Mouse (Mus musculus) adrenal gland, adult 8-10 months (tissue): ENCODE data around the gene Ppm1e. TPM values are rescaled to one million over a fixed set of nuclear protein-coding genes. Genes with fewer than 3 reads are reported as not detected.

Source experiments
- DNase-seq: peaks from one replicate; pipeline ENCODE4 v3.0.0; 2022
- total RNA-seq, 4 experiments: library from RNA; stranded (reverse); gene quantifications; 2 replicates each; pipeline ENCODE4 v1.2.4; 2022

The Ppm1e gene
- 10 to 100 TPM; 27.4 to 38.8 (median 34.3) TPM for total RNA-seq

- DNase-seq: peak; percentile 68
Observed at GRCm38 (mm10) chr11:87358331-87359261, at the start of gene Ppm1e. Gene Ppm1e (minus strand): TSS chr11:87359023.

- peak; percentile 23 for DNase-seq
Observed at GRCm38 (mm10) chr11:87404876-87405275, 46.1 kb upstream of the Ppm1e start, which contains the start of the genes Rad51c and Tex14. Gene Rad51c (minus strand): TSS chr11:87404954. Gene Tex14 (plus strand): TSS chr11:87405065.

DNA sequence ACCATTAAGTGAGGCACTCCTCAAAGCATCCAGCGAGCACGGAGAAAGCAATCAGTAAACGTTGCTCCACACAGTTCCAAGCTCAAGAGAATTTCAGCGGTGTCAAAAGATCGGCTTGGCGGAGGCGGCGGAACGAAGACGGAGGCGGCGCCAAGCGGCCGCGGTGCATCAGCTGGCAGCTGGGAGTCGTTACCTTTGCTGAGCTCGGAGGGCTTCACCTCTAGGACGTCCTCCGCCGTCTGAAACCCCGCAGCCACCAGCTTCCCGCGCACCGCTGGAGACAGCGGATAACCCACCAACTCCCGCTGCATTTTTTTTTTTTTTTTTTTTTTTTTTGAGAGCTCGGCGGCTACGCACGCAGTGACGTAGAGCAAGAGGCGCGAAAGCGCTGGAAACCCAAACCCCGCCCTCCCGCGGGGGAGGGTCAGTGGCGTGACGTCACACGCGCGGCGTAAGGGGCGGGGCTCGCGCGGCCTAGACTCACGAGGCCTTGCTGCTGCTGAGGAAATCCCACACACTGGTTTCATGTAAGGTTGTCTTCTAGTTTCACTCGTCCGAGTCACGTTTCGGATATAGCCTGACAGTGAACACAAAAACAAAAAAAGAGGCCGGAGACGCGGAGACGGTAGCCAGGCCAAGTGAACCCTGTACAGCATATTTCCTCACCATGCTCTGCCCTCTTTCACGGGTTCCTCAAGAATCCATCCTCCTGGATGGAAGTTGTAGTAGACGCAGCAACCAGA lies 45.5 kb upstream of the Ppm1e start:
- peak; percentile 93 for DNase-seq

- DNase-seq: no peak
Observed at GRCm38 (mm10) chr11:87398402-87398801, 39.6 kb upstream of the Ppm1e start.

- DNase-seq: no peak
Observed at GRCm38 (mm10) chr11:87393855-87394254, 35.0 kb upstream of the Ppm1e start.

GRCm38 (mm10) chr11:87385676-87386075 lies 26.9 kb upstream of the Ppm1e start:
- DNase-seq: no peak

DNA sequence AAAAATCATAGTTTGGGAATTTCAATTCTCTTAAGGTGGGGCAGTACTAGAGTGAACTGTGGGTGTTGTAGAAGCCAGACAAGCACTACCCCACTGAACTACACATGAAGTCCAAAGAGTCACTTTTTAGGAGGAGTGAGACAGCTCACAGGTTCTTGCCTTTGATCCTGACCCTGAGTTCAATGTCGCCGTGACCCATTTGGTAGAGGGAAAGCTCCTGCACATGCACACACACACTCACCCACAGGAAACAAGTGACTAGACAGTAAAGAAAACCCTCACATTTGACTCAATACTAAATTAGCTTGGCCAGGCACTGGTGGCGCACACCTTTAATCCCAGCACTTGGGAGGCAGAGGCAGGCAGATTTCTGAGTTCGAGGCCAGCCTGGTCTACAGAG lies 25.7 kb upstream of the Ppm1e start:
- DNase-seq: peak; percentile 26

DNA sequence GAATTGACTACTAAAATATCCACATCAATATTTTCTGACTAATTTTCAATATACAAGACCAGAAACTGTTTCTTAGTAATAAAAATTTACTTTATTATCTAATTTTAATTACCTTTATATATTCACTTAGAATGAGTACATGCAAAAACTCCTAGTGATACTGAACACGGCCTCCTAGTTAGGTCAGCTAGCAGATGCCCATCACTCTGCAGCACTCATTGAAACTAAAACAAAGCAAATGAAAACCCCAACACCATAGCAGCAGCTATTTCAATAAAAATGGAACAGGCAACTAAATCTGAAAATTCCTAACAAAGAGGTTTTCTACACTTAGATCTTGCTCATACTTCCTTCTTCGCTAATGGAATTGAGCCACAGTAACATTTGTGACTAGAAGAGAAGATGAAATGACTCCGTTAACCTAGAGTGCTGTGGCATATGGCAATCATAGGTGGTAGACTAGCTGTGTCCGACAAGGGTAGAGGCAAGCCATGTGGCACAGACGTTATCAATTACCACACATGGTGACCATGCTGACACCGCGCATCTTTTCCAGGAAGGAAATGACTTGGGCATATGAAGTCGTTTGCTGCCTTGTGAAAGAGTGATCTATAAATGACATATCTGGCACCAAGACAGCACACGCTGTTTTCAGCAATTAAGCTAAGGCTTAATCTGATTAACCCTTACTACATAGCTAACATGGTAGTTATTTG lies 9.2 kb upstream of the Ppm1e start:
- no peak for DNase-seq

DNA sequence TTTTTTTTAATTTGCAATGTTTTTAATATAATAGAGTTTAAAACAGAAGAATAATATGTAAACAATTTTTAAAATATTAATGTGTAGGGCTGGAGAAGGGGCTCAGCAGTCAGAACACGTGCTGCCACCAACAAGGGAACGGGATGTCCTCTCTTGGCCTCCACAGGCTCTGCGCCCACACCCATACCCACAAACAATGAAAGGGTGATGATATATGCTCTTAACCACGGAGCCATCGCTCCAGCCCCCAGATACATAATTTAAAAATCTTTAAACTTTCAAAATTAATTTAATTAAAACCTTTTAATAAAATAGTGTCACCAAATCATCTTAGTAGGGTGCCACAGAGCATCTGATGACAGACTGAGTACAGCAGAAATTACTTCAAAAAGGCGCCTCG lies 8.2 kb upstream of the Ppm1e start:
- DNase-seq: no peak

DNA sequence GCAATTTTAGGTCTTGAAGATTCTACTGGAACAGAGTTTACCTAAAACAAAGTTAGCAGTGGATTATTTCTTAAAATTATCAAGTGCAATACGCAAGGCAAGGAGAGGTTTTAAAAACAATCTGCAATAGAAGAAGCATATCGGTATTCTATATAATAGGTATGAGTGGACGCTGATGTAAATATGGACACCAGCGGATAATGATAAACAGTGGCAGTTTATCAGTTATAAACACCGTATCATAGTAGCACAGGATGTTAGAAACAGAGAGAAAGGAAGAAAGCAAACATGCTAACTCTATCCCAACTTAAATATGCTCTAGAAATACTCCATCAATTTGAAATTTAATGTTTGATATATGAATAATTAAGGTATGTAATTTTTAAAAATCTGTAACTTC lies 6.3 kb upstream of the Ppm1e start:
- DNase-seq: no peak

DNA sequence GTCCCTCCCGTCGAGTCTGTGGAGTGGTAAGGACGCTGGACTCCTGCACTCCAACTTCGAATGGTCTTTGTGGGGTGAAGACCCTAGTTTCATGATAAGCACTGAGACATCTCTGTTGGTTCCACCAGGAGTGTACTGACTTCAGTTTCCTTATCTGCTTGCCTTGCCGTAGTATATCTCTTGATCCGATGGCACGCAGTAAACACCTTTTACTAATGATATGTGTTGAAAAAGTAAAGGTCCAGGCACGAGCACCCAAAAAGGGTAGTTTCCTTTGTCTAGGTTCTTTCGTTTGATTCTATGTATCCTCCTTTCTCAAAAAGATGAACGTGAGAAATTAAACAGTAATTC lies 414 bp upstream of the Ppm1e start:
- no peak for DNase-seq

- DNase-seq: peak; percentile 15
Observed at GRCm38 (mm10) chr11:87357317-87358300, 1.2 kb downstream of the Ppm1e start.

DNA sequence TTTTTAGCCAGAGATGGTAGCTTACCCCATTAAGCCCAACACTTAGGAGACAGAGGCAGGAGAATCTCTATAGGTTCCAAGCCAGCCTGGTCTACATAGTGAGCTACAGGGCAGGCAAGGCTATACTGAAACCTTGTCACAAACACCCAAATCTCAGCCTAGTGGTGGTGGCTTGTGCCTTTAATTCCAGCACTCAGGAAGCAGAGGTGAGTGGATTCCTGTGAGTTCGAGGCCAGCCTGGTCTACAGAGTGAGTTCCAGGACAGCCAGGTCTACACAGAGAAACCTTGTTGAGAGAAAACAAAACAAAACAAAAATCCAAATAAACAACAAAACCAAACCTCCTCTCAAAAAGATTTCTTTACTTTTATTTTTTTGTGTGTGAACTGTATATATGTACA lies 4.0 kb downstream of the Ppm1e start:
- no peak for DNase-seq

GRCm38 (mm10) chr11:87353646-87354170 lies 5.1 kb downstream of the Ppm1e start:
- DNase-seq: no peak

DNA sequence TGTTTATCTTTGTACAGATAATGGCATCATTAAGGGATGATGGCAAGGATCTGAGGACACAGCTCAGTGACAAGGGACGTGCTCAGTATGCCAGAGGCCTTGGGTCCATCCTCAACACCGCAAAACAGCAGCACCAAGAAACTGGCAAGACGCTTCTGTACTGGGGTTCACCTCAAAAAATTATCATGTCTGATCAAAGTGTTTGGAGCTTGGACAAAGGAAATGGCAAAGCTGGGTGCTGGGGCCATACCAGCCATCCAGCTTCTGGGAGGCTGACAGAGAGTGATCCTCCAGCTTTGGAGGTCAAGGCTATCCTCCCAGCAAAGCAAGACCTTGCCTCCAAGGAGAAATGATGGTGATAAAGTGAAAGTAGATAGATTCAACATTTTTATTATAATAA lies 32.4 kb downstream of the Ppm1e start:
- DNase-seq: peak; percentile 58

DNA sequence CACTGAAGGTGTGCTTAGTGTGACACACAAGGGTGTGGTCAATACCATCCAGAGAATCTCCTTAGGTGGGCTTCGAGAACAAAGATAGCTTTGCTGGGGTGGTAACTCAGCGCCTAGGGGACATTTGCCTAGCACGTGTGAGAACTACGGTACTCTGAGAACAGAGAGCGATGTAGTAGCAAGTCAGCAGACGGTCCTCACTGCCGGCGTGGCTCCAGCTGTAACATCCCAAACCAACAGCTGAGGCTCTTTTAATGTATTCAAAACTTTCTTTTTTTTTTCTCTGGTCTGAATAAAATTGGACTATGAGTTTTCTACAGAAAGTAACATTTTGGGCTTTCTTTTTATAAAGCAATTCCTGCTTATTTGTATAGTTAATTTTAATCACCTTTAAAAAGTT lies 36.3 kb downstream of the Ppm1e start:
- no peak for DNase-seq

DNA sequence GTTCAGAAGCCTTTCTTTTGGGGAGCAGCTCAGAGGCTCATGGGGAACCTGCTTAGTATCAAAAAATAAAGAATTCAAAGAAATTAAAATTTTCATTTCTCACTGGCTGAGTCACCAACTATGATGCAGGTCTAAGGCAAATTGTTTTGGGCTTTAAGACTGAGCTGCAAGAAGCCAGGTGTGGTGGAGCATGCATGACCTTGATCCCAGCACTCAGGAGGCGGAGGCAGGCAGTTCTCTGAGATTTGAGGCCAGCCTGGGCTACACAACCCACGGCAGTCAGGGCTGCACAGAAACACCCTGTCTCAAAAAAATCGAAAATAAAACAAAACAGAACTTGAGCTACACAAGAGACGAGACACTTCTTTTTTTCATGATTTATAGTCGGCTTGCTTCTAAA lies 38.8 kb downstream of the Ppm1e start:
- no peak for DNase-seq

- DNase-seq: no peak
Observed at GRCm38 (mm10) chr11:87318956-87319708, 39.7 kb downstream of the Ppm1e start.

- DNase-seq: no peak
Observed at GRCm38 (mm10) chr11:87313533-87313932, 45.3 kb downstream of the Ppm1e start.

DNA sequence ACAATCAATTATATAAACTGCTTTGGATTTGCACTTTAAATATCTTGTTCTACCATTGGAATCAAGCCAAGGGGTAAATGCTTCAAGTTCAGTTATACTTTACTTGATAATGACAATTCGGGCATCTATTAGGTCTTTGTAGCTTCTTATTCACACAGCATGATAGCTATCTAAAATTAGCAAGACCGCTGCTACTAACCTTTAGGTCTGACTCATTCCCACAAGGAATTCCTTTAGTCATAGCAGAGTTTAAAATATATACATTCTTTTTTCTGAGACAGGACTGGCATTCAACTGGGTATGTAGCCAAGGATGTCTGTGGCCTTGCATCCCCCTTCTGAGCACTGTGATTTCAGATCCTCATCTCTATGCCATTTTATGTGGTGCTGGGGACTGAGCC lies 48.5 kb downstream of the Ppm1e start:
- no peak for DNase-seq
